Mouse (Mus musculus) adrenal gland, postnatal 14 days (tissue): ENCODE results near the gene Noc2l. TPM values are rescaled to one million over a fixed set of nuclear protein-coding genes. Genes with fewer than 3 reads are reported as not detected.

ENCODE experiments used
- DNase-seq: peaks from one replicate; pipeline ENCODE4 v3.0.0; 2021; ENCODE audit warnings: mixed read lengths
- long read RNA-seq, 2 experiments: library from polyadenylated mRNA; stranded (forward); transcript quantifications; one replicate each; pipeline ENCODE4 v2.0.0; 2021
- total RNA-seq: library from RNA; stranded (reverse); gene quantifications from 2 replicates; pipeline ENCODE4 v1.2.3, GENCODE M21; 2021

Noc2l gene
- 42.5 and 48.9 TPM in 2 replicates for total RNA-seq
- long read RNA-seq, experiment 1, transcript Noc2l-201 (19 exons, 2,785 nt), result major isoform, 72 of 116 reads
- long read RNA-seq, experiment 1, partial matches to known transcripts, result 14 of 116 reads
- long read RNA-seq, experiment 1, other reads (novel, unspliced or antisense), result 30 of 116 reads
- long read RNA-seq, experiment 2, transcript Noc2l-201 (19 exons, 2,785 nt), result major isoform, 52 of 80 reads
- long read RNA-seq, experiment 2, partial matches to known transcripts, result 9 of 80 reads
- long read RNA-seq, experiment 2, other reads (novel, unspliced or antisense), result 19 of 80 reads

GRCm38 (mm10) chr4:156235808-156236533 is at the start of gene Noc2l:
Gene Noc2l (plus strand): TSS chr4:156236010.
- DNase-seq, result peak; percentile 96

GRCm38 (mm10) chr4:156188162-156188810 is 47.5 kb upstream of the Noc2l start:
- no peak for DNase-seq

- DNase-seq, result no peak
Measured at GRCm38 (mm10) chr4:156188811-156189323, 46.9 kb upstream of the Noc2l start.

GRCm38 (mm10) chr4:156192421-156193199 is 43.2 kb upstream of the Noc2l start:
- DNase-seq, result peak; percentile 62

- DNase-seq, result no peak
Measured at GRCm38 (mm10) chr4:156193200-156193590, 42.6 kb upstream of the Noc2l start.

GRCm38 (mm10) chr4:156193906-156194305 is 41.9 kb upstream of the Noc2l start:
- DNase-seq, result no peak

GRCm38 (mm10) chr4:156194346-156194745 is 41.5 kb upstream of the Noc2l start:
- DNase-seq, result no peak

- peak; percentile 70 for DNase-seq
Measured at GRCm38 (mm10) chr4:156195927-156196870, 39.6 kb upstream of the Noc2l start.

GRCm38 (mm10) chr4:156197131-156197828 is 38.5 kb upstream of the Noc2l start, which contains the start of gene Agrn:
Gene Agrn (minus strand): TSS chr4:156197488.
- DNase-seq, result peak; percentile 88

- DNase-seq, result peak; percentile 97
Measured at GRCm38 (mm10) chr4:156197829-156198205, 38.0 kb upstream of the Noc2l start.

- DNase-seq, result no peak
Measured at GRCm38 (mm10) chr4:156200623-156201475, 35.0 kb upstream of the Noc2l start, which contains the start of gene Isg15. Gene Isg15 (minus strand): TSS chr4:156200818.

- no peak for DNase-seq
Measured at GRCm38 (mm10) chr4:156202462-156202893, 33.3 kb upstream of the Noc2l start.

- DNase-seq, result peak; percentile 82
Measured at GRCm38 (mm10) chr4:156203001-156203412, 32.8 kb upstream of the Noc2l start, which contains the start of gene AW011738. Gene AW011738 (plus strand): TSS chr4:156203304.

GRCm38 (mm10) chr4:156203413-156204131 is 32.2 kb upstream of the Noc2l start:
- peak; percentile 54 for DNase-seq

GRCm38 (mm10) chr4:156208872-156209271 is 26.9 kb upstream of the Noc2l start:
- no peak for DNase-seq

GRCm38 (mm10) chr4:156209963-156210635 is 25.7 kb upstream of the Noc2l start:
- no peak for DNase-seq

- no peak for DNase-seq
Measured at GRCm38 (mm10) chr4:156213134-156213533, 22.7 kb upstream of the Noc2l start.

GRCm38 (mm10) chr4:156215649-156216048 is 20.2 kb upstream of the Noc2l start, which contains the start of gene Perm1:
Gene Perm1 (plus strand): TSS chr4:156215868.
- DNase-seq, result peak; percentile 93
